Mouse (Mus musculus): ENCODE measurements at regions not wholly inside any gene's neighbourhood (a gene's known extent, or its start where the extent isn't known, plus 50 kb on each side); places are given as distances from the start of the nearest gene placed in this dataset.
"Not testable (repeated sequence)": the region's sequence is repeated elsewhere in the genome, so short reads cannot be mapped to it uniquely, and the experiment has no call there.

GRCm38 (mm10) chr3:22010700-22010991 lies 65.8 kb upstream of the Tbl1xr1 start:
- not testable (repeated sequence) for DNase-seq

DNA sequence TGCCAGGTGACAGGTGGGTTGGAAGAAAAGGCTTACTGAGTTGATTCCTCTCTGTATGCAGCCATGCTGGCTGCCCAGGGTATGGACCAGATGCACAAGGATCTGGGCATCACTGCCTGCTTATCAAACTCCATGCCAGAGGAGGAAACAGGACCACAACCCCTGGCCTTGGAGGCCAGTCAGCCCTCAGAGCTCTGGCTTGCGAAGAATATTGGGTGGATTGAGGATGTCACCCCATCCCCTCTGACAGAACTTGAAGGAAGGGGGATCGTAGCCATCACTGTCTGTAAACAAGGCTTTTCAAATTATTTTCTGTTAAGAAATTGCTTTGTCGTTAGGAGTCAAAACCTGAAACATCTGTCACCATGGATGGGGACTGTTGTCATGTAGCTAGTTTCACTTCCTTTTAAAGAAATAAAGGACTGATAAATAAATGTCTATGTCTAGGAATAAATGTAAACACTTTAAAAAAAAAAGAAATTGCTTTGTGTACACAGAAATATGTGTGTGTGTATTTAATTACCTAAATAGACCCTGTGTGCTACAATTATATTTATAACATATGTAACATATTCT lies 55.0 kb upstream of the Tbl1xr1 start:
- peak in 1 of 2 experiments; percentile 8 for DNase-seq

DNA sequence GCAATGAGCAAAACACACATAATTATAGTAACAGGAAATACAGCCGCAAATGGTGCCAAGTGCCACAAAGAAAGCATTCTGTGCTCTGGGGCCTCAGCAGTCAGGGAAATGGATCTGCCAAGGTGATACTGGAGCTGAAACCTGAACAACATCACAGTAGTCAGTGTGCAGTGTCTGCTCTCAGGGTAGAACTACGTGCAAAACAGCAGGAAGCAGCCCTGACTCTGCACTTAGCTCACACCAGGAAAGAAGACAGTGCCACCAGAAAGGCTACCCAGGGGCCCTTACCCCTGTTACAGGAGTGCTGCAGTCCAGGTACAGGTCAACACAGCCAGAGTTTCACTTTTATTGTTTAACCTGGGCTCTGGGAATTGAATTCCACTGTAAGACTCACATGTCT lies 54.0 kb upstream of the Tbl1xr1 start:
- DNase-seq, result peak; percentile 14 to 26

DNA sequence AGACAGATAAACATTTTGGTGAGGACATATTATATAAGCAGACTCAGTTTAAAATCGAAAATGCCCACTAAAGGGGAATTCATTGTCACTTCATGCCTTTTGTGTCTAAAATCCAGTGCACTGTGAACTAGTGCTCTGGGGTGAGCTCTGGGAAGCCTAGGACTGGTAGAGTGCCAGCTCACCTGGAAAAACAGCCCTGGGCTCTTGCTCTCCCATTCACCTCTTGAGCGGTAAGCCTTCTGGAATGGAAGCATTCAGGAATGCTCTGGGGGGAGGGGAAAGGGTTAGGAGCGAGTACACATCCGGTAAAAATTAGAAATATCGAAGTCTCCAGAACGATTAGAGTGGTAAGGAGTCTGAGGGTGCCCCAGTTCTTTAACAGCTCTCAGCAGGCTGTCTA lies 53.4 kb upstream of the Tbl1xr1 start:
- DNase-seq, result peak in 1 of 2 experiments; percentile 8

DNA sequence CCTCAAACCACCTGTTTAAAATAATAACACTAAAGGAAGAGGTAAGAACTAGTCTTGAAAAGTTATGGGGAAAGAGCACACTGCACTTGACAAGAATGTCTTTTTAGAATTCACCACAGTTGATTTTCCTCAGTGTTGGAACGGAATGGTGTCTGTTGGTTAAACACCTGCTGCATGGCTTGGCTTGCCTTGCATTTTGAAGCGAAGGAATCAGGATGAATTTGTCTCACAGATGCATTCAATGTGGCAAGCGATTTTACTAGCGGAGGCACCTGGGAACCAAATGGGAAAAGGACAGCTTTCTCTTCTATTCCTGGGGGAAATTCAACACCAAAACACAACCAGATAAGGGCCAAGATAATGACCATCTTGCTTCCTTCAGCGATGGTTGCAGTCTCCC lies 52.9 kb upstream of the Tbl1xr1 start:
- DNase-seq, result peak; percentile 14 to 16

DNA sequence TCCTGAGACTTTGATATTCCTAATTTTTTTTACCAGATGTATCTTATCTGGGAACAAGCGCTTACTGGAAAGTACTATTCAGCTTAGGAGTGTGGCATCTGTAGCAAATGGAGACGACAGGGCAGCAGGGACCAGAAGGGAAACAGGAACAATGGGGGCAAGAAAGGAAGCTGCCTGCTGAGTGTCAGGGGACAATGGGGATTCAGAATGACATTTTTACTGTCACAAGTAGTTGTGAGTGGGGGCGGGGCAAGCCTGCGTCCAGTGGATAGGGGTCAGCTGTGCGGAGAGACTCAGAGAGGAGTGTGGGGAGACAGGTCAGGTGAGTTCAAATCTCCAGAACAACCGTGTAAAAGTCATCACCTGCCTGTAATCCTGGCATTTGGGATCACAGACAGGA lies 52.3 kb upstream of the Tbl1xr1 start:
- peak in 1 of 2 experiments; percentile 14 for DNase-seq

DNA sequence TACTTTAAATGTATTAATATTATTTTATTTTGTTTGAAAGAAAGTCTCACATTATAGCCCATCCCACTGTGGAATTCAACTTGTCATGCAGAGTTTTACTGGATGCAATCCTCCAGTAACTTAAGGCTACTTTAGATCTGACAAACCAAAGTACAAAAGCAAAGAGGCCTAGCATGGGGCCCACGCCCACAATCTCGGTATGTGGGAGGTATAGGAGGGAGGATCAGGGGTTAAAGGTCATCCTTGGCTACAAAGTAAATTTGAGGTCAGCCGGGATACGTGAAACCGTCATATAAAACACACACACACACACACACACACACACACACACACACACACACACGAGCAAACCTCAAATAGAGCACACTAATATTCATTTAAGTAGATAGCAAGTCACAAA lies 51.3 kb upstream of the Tbl1xr1 start:
- no peak for DNase-seq

DNA sequence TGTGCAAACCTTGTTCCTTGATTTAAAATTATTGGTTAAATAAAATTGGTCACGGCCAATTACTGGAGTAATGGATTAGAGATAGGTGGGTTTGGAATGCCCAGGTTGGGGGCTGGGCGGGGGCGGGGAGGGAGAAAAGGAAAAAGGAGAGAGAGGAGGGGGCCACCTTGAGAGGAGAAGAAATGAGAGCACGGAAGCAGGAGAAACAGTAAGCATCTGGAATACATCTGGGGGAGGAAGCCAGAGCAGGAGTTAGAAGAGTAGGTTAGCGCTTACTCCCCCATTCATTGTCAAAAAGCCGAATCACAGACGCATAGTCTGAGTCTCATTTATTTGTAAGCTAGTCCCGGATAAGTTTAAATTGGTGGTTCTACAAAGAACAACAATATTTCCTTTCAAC lies 50.8 kb upstream of the Tbl1xr1 start:
- DNase-seq, result no peak
